Mouse (Mus musculus): ENCODE data around the gene Tnip1.

Gene Tnip1

DNA sequence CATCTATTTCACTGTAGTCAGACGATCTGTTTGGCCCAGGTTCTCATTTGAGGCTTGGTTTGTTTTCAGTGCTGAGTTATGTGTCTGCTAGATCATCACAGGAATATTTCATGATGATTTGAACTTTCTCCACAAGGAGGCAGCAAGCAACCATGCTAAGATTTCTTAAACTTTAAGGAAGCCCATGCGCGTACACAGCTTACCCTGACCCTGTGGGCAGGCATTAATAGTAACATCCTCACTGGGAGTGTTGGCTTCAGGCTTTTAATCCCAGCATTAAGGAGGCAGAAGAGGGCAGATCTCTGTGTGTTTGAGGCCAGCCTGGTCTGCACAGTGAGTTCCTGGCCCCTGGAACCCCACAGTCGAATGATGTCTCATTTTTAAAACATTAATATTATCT lies 83.3 kb downstream of the Tnip1 start:
- DNase-seq (ENCODE audit: low spot score in 2 of 2): peak in 1 of 2 experiments; percentile 67

DNA sequence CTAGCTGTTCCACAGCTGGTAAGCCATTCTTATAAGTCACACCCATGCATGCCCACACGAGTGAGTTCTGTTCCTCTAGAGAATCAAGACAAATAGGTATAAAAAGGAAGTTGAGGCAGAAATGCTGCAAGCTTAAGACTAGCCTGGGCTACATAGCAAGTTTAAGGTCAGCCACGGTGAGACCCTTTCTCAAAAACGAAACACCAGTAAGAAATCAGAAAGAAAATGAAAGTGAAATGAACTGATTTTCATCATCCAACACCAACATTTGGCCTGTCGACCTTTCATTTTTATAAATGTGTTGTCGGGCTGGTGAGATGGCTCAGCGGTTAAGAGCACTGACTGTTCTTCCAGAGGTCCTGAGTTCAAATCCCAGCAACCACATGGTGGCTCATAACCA lies 83.8 kb downstream of the Tnip1 start:
- DNase-seq (ENCODE audit: low spot score in 2 of 2): no peak

DNA sequence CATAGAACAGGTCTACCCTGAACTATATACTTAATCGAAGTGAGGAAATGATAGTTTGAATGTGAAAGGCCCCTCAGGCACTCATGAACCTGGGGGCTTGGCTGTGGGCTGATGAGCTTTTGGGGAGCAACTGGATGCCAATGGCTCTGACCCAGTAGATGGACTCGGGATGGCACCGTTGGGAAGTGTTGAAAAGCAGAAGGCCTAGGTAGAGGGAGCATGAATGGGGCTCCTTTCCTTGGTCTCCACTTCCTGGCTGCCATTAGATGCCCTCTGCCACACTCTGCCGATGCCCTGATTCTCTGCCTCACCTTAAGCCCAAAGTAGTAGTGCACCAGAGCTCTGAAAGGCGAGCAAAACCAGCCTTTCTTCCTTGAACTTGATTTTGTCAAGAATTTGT lies 86.7 kb downstream of the Tnip1 start:
- DNase-seq (ENCODE audit: low spot score in 2 of 2): no peak

DNA sequence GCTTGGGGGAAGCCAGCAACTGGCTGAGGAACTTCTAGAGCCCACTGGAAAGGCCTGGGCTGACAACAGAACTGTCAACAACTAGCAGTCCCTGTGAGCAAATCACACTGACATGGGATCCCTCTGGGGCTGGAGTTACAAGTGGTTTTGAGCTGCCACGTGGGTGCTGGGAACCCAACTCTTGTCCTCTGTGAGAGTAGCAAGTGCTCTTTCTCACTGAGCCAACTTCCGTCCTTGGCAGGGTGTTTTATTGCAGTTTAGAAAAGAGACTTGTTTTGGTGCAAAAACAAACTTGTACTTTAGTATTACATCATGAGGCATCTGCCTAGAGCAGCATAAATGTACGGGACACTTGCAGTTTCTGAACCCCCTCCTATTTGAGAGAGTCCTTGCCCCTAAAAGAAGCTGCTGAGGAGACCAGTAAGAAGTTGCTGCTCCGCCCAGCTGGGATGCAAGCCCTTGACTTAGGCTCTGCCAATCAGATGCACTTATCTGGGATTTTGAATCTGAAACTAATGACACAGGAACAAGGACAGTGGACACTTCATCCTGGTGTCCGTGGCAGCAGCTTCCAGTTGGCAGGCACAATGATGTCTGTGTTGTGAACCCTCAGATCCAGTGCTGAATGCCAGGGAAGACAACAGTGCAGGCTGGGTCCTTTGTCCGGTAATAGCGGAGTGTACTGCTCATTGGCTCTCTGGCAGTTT lies 90.7 kb downstream of the Tnip1 start:
- no peak for DNase-seq (ENCODE audit: low spot score in 2 of 2)

DNA sequence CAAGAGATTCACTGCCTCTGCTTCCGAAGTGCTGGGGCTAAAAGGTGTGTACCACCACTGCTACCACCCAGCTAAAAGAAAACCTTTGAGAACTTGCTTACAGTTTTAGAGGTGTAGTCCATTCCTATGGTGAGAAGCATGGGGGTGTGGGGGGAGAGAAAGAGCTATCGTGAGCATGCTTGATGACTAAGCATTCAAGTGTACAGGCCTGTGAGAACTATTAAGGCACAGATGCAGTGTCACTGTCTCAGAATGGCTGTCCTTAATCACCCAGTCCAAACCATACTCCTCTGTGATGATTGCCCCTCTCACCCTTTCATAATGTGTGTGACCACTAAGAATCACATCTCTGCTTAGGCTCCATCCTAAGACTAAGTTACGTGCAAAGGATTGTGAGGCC lies 93.4 kb downstream of the Tnip1 start:
- DNase-seq (ENCODE audit: low spot score in 2 of 2): no peak

DNA sequence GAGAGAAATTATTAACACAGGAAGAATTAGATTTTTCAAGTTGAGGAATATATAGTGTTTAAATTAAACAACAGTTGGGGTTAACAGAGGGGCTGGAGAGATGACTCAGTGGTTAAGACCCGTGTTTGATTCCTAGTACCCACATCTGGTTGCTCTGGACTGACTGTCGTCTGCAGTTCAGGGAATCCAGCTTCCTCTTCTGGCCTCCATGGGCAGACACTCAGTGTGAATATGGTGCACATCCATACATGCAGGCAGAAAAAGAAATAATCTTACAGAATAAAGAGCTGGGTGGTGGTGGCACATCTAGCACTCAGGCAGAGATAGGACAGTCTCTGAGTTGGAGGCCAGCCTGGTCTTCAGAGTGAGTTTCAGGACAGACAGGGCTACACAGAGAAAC lies 94.3 kb downstream of the Tnip1 start:
- no peak for DNase-seq (ENCODE audit: low spot score in 2 of 2)

DNA sequence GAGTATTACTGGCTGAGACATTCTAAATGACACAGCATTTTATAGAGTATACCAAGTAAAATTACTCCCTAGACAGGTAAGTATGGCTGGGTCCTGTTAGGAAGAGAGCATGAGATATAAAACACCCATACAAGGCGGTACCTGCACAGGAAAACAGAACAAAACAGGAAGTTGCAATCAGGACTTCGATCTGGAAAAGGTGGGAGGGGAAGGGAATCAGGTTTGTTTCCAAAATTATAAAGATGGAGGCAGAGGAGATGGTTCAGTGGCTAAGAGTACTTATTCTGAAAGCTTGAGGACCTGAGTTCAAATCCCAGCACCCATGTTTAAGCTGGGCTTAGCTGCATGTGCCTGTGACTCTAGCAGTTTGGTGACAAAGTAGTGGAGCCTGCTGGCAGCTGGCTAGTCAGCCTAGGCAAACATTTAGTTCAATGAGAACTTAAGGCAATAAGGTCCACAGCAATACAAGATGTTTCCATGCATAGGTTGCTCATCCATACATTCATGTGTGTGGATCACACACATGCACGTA lies 94.7 kb downstream of the Tnip1 start:
- DNase-seq (ENCODE audit: low spot score in 2 of 2): no peak

DNA sequence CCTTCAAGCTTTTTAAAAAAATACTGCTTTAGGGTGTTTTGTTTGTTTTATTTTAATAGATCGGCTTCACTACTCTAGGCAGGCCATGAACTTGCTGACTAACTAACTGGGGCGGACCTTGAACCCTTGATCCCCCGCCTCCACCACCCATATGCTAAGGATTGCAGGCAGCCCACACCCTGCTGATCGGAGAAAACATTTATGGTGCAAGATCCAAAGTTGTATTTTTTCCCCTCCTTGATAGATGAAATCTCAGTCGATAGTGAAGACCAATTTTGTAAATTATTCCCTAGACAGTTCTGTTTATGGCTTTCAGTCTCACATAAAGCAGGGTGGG lies 95.7 kb downstream of the Tnip1 start:
- peak; percentile 40 to 43 for DNase-seq (ENCODE audit: low spot score in 2 of 2)

DNA sequence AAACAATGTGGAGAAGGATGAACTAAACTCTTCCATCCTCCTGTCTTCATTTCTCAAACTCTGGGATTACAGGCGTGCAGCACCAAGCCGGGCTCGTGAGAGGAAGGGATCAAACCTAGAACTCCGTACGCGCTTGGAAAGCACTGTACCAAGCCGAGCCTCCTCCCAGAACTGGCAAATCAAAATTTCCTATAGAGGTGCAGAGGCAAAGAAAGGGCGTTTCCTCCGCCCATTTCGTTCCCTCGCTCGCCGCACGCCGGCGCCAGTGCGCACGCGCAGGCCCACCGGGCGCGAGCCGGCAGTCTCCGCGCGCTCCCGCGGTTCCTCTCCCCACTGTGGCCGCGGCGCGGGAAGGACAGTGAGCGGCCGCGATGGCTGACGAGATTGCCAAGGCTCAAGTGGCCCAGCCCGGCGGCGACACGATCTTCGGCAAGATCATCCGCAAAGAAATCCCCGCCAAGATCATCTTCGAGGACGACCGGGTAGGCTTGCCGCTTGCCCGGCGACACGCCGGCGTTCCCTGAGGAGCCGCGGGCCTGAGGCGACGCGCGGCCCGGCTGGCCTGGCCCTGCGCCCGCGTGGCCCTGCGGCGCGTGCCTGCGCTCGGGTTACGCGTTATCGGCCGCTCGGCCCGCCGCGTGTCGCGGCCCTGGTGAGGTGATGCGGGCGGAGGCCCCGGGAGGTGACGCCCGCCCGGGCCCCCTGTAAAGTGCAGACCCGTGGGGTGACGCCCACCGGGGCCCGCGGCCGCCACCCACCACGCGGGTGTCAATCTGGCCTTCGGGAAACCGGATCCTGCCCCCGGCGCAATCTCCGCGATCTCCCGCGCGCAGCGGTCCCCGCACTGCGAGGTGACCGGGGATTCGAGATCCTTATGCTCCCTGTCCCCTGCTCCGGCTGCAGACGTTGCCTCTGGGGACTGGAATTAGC lies 96.3 kb downstream of the Tnip1 start, which contains the start of gene Hint1:
Hint1 (plus strand) TSS at position 265 of the 930 bp plus-strand sequence.
- peak; percentile 92 to 93 for DNase-seq (ENCODE audit: low spot score in 2 of 2)

DNA sequence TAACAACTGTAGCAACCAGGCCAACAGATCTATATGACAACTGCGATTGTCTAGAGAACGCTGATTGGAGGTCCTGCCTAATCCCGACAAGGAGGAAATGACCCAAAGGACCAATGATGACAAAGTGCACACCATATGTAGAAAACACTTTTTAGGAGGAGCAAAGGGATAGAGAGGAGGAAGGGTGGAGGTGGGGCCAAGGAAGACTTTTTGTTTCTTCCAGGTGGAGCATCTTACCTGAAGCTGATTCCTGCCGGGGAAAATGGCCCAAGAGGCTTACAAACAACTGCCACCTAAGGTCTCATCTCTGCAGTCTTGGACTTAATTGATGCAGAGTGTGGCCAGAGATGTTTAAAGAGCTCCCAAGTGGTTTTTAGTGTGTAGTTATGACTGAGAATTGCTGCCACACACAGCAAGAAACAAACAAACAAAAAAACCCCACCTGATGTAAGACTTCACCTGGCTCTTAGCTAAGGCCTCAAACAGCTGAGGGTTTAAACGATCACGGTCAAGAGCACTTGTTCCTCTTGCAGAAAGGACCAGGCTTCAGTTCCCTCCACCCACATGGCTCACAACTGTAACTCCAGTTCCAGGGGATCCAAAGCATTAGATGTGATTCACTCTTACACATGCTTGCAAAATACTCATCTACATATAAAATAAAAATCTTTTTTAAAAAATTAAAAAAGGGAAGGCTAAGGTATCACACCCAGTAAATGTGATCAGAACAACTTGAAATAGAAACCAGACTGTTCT lies 97.2 kb downstream of the Tnip1 start:
- no peak for DNase-seq (ENCODE audit: low spot score in 2 of 2)

DNA sequence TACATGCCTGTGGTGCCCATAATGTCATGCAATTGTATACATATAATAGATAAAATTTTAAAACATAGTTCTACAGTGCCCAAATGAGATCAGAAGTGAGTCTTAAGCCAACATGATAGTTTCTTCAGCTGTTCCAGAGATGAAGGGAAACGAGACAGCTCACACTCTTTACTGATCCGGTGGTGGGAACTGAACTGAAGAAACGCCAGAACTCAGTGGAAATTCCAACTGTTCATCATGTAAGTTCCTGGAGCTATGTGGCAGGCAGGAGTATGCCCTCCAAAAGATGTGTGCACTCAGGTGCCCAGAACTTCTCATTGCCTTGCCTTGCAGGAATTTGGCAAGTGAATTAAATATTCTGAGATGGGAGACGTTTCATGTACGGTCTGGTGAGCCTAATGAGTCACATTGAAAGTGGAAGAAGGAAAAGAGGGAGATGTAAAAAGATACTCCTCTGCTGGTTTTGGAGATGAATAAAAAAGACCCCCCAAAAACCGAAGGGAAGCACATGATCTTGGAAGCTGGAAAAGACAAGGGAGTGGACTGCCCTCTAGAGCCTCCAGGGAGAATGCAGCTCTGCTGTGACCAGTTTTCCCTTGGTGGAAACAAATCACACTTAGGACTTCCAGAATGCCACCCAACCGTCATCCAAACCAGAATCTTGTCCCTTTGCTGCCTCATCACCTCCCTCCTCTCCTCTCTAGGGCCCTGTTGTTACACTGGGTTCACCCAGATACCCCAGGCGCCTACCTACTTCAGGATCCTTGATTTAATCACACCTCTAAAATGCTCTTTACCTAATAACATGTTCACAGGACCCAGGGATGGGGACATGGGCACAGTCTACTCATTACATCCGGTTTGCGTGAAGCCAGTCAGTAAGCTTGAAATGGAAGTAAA lies 99.8 kb downstream of the Tnip1 start:
- peak; percentile 69 to 85 for DNase-seq (ENCODE audit: low spot score in 2 of 2)

DNA sequence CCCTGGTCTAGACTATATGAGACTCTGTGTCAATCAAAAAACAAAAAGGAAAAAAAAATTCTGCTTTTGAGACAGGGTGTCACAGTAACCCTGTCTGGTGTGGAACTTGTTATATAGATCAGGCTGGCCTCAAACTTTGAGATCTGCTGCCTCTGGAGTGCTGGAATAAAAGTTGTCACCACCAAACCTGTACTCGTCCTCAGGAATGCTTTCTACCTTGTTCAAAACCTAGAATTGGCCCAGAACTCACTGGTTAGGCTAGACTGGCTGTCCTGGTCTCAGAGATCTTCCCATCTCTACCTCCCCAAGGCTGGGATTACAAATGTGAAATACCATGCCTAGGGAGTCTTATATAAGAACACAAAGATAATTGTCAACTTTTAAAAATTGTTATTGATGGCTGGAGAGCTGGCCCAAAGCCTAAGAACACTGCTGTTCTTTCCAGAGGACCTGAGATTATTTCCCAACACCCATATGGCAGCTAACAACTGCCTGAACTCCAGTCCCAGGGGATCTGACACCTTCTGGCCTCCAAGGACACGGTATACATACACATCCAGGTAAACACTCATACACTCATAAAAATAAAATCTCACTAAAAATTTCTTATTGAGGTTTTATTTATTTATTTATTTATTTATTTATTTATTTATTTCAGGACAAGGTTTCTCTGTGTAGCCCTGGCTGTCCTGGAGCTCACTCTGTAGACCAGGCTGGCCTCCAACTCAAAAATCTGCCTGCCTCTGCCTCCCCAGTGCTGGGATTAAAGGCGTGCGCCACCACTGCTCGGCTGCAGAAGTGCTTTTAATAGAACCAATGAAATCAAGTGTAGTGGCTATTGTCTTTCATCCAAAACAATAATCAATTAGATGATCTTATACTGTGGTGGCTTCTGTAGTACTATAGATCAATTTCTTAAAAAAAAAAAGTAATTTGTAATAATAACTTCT lies 101.0 kb downstream of the Tnip1 start:
- no peak for DNase-seq (ENCODE audit: low spot score in 2 of 2)

Measured in right cerebral cortex, adult 2 months (tissue).